Mouse (Mus musculus): Measurements from ENCODE around the gene Inpp4a. TPM values are rescaled to one million over a fixed set of nuclear protein-coding genes. Genes with fewer than 3 reads are reported as not detected.

Gene Inpp4a
- total RNA-seq, 2 experiments from 2014 or later: 14.2 to 14.3 TPM

DNA sequence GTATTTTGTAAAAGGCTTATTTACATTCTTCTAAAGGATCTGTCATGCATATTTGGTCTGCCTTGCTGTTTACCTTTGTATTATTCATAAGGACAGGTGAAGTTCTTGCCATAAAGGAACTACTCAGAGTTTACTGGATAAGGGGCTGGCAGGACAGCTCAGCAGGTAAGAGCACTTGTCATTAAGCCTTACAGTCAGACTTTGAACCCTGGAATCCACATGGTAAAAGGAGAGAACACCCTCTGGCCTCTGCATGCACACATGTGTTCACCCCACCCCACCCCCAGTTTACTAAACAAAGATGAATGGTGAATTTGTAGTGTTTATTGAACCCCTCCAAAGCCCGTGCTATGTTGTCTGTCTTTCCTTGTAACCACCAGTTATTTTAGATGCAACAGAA is 115.7 kb downstream of the Inpp4a start:
- DNase-seq: no peak

DNA sequence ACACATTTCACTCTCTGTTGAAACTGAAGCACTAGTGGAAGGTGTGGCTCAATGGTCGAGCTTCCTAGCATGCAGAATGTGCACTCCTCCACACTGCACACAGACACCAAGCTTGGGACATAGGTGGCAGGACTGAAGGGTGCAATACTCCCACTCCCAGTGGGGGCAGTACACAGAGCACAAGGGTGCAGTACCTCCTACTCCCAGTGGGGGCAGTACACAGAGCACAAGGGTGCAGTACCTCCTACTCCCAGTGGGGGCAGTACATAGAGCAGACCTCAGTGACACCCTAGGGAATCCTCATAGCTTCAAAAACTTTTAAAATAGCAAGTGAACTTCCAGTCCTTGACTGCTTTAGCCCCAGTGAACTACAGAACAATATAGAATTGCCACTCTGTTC is 119.8 kb downstream of the Inpp4a start:
- DNase-seq: no peak

- no peak for DNase-seq
These were observed 127.6 kb downstream of the Inpp4a start for GRCm38 (mm10) chr1:37427144-37427875.

GRCm38 (mm10) chr1:37428911-37429310 is 129.2 kb downstream of the Inpp4a start:
- no peak for DNase-seq

DNA sequence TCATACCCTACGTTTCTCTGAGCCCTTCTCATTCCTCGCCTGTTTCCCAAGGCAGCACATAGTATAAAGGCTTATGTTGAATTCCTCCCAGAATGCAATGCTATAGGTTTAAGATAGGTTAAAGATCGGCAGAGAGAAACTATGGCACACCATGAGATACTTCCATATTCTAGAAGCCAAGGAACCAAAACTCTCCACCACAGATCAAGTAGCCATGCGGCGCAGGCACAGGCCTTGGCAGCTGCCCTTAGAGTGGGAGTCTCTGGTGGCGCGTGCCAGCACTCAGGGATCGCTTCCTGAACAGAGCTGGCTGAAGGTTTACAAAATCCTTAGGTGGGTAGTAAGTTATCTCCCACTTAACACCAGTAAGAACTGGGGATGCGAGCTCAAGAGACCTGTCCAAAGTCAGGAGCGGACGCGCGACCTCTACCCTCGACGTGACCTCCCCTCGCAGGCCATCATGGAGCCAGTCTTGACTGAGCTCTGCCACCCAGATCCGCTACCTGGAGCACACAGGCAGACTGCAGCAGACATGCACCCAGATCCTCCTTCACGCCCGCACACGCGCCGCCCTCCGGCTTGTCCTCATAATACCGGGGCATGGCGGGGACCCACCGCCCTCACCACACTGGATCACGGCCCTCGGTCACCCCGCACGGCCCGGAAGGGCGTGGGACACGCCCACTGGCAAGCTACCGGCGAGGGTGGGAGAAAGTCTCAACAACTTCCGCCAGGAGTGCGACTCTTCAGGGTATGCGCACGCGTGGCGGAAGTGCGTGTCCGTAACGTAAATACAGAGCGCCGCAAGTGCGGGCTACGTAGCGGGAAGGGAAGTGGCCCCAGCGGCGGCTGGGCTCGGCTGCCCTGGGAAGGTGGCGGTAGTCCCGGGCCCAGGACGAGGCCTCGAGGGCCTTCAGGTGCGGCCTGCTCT is 130.0 kb downstream of the Inpp4a start, which contains the start of the genes Coa5 and Unc50:
Gene Coa5, minus strand, starts transcription at position 738 of the 931 bp plus-strand sequence.
Gene Unc50, plus strand, starts transcription at position 774 of the 931 bp plus-strand sequence.
- peak; percentile 93 for DNase-seq

DNA sequence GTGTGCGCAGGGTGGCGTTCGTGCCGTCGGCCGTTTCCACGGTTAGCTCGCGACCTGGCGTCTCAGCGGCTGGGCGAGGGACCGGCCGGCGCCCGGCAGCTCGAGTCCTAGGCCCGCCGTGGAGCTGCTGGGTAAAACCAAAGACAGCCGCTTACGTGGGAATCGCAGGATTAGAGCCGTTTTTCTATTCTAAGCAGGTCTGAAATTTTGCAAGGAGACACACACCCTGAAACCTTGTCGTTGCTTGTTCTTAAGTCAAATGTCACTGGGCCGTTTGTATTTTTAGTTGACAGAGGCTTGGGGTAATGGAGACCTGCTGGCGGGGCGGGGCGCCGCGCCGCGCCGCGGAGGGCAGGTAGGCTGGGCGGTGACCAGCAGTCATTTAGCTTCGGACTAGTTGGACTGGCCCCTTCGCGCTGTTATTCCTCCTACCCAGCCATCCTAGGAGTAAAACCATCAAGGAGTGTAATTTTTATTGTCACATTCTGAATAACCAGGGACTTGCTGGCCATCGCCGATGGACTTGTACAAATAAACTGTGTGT is 130.7 kb downstream of the Inpp4a start:
- no peak for DNase-seq

GRCm38 (mm10) chr1:37436419-37436818 is 136.8 kb downstream of the Inpp4a start:
- DNase-seq: no peak

DNA sequence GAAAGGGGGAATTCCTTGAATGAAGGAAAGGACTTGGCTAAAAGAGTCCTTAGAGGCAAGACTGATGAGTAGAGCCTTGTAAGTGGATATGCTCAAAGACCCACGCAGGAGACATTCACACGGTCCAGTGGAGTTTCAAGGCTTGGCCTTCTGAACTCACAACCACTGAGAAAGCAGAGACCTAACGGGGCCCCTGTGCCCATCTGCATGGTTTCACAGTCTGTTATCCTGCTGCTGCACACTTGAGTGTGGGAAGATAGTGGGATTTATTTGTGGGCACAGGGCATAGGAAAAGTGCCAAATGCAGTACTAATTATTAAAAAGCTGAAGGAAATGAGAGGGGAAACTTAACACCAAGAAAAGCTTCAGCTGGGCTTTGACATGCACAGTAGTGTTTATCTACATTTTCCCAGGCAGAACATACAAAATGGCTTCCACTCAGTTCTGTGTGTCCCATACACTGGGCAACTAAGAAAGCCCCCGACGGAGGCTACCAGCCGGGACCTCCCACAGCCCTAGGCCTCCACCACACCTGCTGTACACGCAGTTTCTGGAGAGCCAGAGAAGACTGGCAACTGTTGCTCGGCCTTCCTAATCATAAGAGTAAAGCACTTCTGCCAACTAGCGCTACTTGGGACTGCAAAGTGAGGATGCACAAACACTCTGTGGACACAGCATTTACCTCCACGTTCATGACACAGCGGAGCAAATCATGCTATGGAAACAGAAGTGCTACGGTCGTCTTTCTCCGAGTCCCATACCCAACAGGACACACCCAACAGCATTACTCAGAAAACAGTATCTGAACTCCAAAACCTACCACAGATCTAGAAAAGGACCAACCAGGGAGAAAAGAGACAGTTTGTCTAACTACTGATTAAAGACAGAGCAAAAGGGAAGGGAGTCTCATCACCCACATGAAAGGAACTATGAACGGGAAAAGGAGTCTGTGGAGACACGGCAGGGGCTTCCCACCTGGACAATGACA is 143.5 kb downstream of the Inpp4a start:
- no peak for DNase-seq

GRCm38 (mm10) chr1:37448361-37449095 is 148.9 kb downstream of the Inpp4a start:
- no peak for DNase-seq

DNA sequence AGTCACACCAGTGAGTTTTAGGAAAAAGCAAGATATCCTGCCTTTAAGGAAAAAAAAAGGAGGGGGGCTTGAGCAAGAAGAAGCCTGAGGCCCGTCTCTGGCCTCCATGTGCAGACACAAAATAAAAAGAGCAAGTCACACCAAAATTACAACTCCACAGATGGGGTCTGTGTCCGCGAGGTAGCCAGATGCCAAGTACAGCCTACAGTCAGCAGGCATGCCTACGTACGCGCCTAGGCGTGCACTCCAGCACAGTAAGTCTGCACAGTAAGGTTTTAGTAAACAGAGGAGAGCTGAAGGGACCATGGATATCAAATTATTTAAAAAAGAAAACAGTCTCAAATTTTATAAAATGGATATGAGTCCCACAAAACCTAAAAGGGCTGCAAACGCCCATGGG is 151.6 kb downstream of the Inpp4a start:
- no peak for DNase-seq

DNA sequence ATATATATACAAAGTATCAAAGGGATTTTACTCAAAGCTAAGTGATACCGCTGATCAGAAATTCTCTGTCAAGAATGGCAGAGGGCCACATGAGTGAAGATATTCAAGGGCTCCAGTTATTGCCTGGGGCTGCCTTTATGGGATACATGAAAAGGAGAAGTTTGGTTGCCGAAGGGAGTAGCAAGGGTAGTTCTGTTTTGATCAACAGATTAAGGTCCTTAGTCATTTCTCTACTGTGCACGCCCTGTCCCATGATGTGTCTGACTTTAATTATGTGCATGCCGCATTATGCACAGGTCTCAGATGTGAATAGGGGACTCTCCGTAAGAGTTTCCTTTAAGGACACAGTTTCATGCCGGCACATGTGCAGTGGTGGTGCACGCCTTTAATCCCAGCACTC is 157.9 kb downstream of the Inpp4a start:
- DNase-seq: no peak

Other genes with a start within 250 kb of the Inpp4a start
- under 1 TPM; 0.24 to 0.59 TPM for gene Cnga3, start 85.4 kb upstream of the Inpp4a start, total RNA-seq (2021)
- 100 to 1,000 TPM in 1 of 2 experiments, 10 to 100 TPM in 1; 93.4 to 112 TPM for gene Coa5, start 130.2 kb downstream of the Inpp4a start, total RNA-seq (2021)
- gene Unc50, start 130.3 kb downstream of the Inpp4a start, total RNA-seq (2021): 10 to 100 TPM; 13.8 to 17.4 TPM
- 1 to 10 TPM; 3.5 to 4.6 TPM for gene Mgat4a, start 241.2 kb downstream of the Inpp4a start, total RNA-seq (2021)

All from gastrocnemius, postnatal 25 days (tissue).